Mouse (Mus musculus): ENCODE data around the gene Serpine3.
"Not testable (repeated sequence)": the region's sequence is repeated elsewhere in the genome, so short reads cannot be mapped to it uniquely, and the experiment has no call there.

Gene Serpine3

GRCm38 (mm10) chr14:62663367-62663766 lies at the start of gene Serpine3:
TSS of gene Serpine3 (plus strand) at chr14:62663667.
- no peak for DNase-seq (ENCODE audit: low spot score in 2 of 2)

- no peak for DNase-seq (ENCODE audit: low spot score in 2 of 2)
Measured at GRCm38 (mm10) chr14:62622393-62622792, 41.1 kb upstream of the Serpine3 start.

GRCm38 (mm10) chr14:62627951-62628350 lies 35.5 kb upstream of the Serpine3 start:
- DNase-seq (ENCODE audit: low spot score in 2 of 2) = no peak

- DNase-seq (ENCODE audit: low spot score in 2 of 2) = no peak
Measured at GRCm38 (mm10) chr14:62637436-62638344, 25.8 kb upstream of the Serpine3 start.

- no peak for DNase-seq (ENCODE audit: low spot score in 2 of 2)
Measured at GRCm38 (mm10) chr14:62638345-62638702, 25.1 kb upstream of the Serpine3 start.

- no peak for DNase-seq (ENCODE audit: low spot score in 2 of 2)
Measured at GRCm38 (mm10) chr14:62639111-62639510, 24.4 kb upstream of the Serpine3 start.

GRCm38 (mm10) chr14:62639551-62639950 lies 23.9 kb upstream of the Serpine3 start:
- DNase-seq (ENCODE audit: low spot score in 2 of 2) = no peak

- DNase-seq (ENCODE audit: low spot score in 2 of 2) = no peak
Measured at GRCm38 (mm10) chr14:62640396-62640795, 23.1 kb upstream of the Serpine3 start.

GRCm38 (mm10) chr14:62642368-62642767 lies 21.1 kb upstream of the Serpine3 start:
- not testable (repeated sequence) for DNase-seq (ENCODE audit: low spot score in 2 of 2)

GRCm38 (mm10) chr14:62648405-62648804 lies 15.1 kb upstream of the Serpine3 start:
- no peak for DNase-seq (ENCODE audit: low spot score in 2 of 2)

GRCm38 (mm10) chr14:62650376-62650775 lies 13.1 kb upstream of the Serpine3 start:
- DNase-seq (ENCODE audit: low spot score in 2 of 2) = no peak

GRCm38 (mm10) chr14:62651771-62652170 lies 11.7 kb upstream of the Serpine3 start:
- no peak for DNase-seq (ENCODE audit: low spot score in 2 of 2)

GRCm38 (mm10) chr14:62655996-62656395 lies 7.5 kb upstream of the Serpine3 start:
- DNase-seq (ENCODE audit: low spot score in 2 of 2) = no peak

GRCm38 (mm10) chr14:62657469-62657868 lies 6.0 kb upstream of the Serpine3 start:
- DNase-seq (ENCODE audit: low spot score in 2 of 2) = no peak

GRCm38 (mm10) chr14:62662381-62662780 lies 1.1 kb upstream of the Serpine3 start:
- DNase-seq (ENCODE audit: low spot score in 2 of 2) = no peak

GRCm38 (mm10) chr14:62664976-62665673 lies 1.7 kb downstream of the Serpine3 start:
- DNase-seq (ENCODE audit: low spot score in 2 of 2) = no peak

GRCm38 (mm10) chr14:62673646-62674045 lies 10.2 kb downstream of the Serpine3 start:
- no peak for DNase-seq (ENCODE audit: low spot score in 2 of 2)

- DNase-seq (ENCODE audit: low spot score in 2 of 2) = no peak
Measured at GRCm38 (mm10) chr14:62718161-62718560, 54.7 kb downstream of the Serpine3 start.

- no peak for DNase-seq (ENCODE audit: low spot score in 2 of 2)
Measured at GRCm38 (mm10) chr14:62721625-62722024, 58.2 kb downstream of the Serpine3 start.

GRCm38 (mm10) chr14:62724560-62724959 lies 61.1 kb downstream of the Serpine3 start:
- DNase-seq (ENCODE audit: low spot score in 2 of 2) = no peak

GRCm38 (mm10) chr14:62731902-62732301 lies 68.4 kb downstream of the Serpine3 start:
- DNase-seq (ENCODE audit: low spot score in 2 of 2) = no peak

- DNase-seq (ENCODE audit: low spot score in 2 of 2) = no peak
Measured at GRCm38 (mm10) chr14:62733666-62734065, 70.2 kb downstream of the Serpine3 start.

GRCm38 (mm10) chr14:62735646-62736045 lies 72.2 kb downstream of the Serpine3 start:
- no peak for DNase-seq (ENCODE audit: low spot score in 2 of 2)
